Mouse (Mus musculus) cortical plate, adult 2 months (tissue): Measurements from ENCODE around the gene Uggt1.

Source experiments
- CTCF ChIP-seq: fragments of 200-500 bp; IDR thresholded peaks from 2 replicates; pipeline ENCODE4 v1.5.1; 2011; ENCODE audit warnings: mild to moderate bottlenecking, control low read depth, low read length; ENCODE audit not compliant: insufficient read depth; ENCODE audit errors: extremely low read depth
- POLR2A ChIP-seq: fragments of 200-500 bp; IDR thresholded peaks from 2 replicates; pipeline ENCODE4 v1.6.1; 2011; ENCODE audit warnings: mild to moderate bottlenecking, low read length, control low read depth; ENCODE audit not compliant: insufficient read depth; ENCODE audit errors: extremely low read depth

DNA sequence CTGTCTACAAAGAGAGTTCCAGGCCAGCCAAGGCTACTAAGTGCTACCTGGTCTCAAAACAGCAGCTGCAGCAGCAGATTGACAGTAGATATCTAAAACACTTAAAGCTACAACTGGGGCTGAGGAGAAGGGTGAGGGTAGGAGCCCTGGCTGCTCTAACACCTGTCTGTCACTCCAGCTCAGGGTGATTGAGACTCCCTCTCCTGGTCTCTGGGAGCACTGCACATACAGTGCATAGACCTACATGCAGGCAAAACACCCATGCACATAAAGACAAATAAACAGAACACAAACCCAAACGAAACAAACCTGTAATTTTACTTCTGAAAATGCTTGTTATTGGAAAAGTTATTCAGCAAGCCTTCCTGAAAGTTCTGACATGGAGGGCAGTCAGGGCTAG, 95.1 kb downstream of the Uggt1 start:
- TF ChIP-seq POLR2A (no peak), CTCF (peak; percentile 44; the same call in 1 of the 2 replicates)
